Mouse (Mus musculus) neural tube, embryonic 10.5 days (tissue): ENCODE measurements around the gene Wdr4.
"Not testable (repeated sequence)": the region's sequence is repeated elsewhere in the genome, so short reads cannot be mapped to it uniquely, and the experiment has no call there.

Source experiments
- DNase-seq: peaks from one replicate; pipeline ENCODE4 v3.0.0-alpha.2; 2017; ENCODE audit warnings: low spot score; ENCODE audit errors: extremely low spot score

The Wdr4 gene

DNA sequence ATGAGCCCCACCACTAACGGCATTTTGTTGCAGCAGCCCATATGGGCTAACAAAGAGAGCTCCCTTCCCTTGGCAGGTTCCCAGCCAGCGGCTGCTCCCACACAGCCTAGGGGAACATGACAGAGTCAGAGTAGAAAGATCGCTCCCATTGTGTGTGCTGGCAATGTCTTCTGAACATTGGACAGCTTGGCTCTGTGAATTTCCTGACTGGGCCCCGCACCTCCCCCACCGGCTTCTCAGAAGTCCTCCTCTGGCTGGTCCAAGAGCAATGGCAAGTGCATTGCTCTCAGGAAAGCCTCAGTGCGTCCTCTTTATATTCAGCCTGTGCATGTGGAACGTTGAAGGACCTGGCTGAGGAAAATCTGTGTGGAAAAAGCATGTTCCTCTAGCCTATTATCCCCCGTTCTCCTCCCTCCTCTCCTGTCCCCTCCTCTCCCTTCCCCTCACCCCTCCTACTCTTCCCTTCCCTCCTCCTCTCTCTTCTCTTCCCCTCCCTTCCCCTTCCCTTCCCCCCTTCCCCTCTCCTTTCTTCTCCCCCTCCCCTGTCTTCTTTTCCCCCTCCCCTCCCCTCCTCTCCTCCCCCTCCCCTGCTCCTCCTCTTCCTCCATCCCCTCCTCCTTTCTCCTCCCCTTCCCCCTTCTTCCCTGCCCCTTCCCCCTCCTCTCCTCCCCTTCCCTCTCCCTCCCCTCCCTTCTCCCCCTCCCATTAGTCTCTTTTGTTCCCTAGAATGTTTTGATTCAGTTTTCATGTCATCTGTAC lies 16.3 kb upstream of the Wdr4 start:
- peak; percentile 45 for DNase-seq

GRCm38 (mm10) chr17:31535358-31535757 lies 15.6 kb upstream of the Wdr4 start:
- no peak for DNase-seq

- not testable (repeated sequence) for DNase-seq
These were observed 12.6 kb upstream of the Wdr4 start for GRCm38 (mm10) chr17:31532331-31532730.

- DNase-seq, result no peak
These were observed 11.8 kb upstream of the Wdr4 start for GRCm38 (mm10) chr17:31531441-31532158.

- DNase-seq, result no peak
These were observed 9.5 kb upstream of the Wdr4 start for GRCm38 (mm10) chr17:31529314-31529713.

GRCm38 (mm10) chr17:31525816-31526215 lies 6.0 kb upstream of the Wdr4 start:
- DNase-seq, result no peak

DNA sequence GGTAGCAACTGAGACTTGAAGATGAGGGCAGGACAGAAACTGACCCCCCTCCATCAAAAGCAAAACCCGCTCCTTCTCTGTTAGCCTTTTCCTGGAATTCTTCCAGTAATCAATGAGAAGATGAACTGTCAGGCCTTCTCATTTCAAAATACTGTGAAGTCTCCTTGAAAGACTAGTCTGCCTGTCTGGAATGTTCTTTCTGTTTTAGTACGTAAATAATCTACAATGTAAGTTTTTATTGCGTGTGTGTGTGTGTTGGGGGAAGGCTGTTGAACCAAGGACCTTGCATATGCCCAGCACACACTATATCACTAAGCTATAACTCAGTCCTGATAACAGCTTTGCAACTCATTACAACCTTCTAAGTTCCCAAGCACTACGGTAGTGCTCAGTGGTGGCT lies 5.3 kb upstream of the Wdr4 start:
- DNase-seq, result no peak

DNA sequence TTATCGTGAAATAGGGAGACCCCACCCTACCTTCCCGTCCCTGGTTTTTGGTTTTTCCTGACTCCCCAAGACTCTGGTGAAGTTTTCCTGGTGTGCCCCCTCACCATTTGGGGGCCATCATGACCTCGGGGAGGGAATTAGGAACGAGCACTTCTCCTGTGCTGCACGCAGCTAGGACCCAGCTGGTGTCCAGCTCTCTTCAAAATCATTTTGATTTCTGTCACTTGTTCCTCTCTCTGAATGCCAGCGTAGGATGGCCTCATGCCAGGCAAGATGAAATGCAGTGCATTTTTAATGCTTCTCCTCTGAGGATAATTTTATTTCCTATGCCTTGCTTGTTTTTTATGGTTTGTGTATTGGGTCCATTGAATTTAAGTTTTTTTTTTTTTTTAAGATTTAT lies 2.2 kb upstream of the Wdr4 start:
- DNase-seq, result no peak

GRCm38 (mm10) chr17:31520895-31521294 lies 1.1 kb upstream of the Wdr4 start:
- no peak for DNase-seq

DNA sequence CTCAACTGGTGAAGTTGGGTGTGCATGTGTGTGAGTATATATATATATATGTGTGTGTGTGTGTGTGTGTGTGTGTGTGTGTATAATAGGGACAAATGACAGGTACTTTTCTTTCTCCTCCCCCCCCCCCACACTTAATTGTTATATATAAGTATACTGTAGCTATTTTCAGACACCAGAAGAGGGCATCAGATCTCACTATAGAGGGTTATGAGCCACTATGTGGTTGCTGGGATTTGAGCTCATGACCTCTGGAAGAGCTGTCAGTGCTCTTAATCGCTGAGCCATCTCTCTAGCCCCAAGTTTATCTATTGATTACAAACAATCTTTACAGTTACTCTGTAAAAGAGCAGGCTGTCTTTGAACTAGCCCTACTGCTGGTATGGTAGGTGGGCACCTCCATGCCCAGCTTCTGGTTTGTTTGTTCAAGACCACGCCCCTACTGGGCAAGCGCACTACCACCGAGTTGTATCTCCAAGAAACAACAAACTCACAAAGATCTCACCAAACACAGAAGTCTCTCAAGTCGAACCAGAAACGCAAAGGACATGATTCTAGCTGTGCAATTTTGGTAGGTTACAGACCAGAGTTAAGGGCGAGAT lies 335 bp downstream of the Wdr4 start:
- no peak for DNase-seq

- DNase-seq, result no peak
These were observed 5.1 kb downstream of the Wdr4 start for GRCm38 (mm10) chr17:31514696-31515095.

GRCm38 (mm10) chr17:31512593-31512992 lies 7.2 kb downstream of the Wdr4 start:
- no peak for DNase-seq

DNA sequence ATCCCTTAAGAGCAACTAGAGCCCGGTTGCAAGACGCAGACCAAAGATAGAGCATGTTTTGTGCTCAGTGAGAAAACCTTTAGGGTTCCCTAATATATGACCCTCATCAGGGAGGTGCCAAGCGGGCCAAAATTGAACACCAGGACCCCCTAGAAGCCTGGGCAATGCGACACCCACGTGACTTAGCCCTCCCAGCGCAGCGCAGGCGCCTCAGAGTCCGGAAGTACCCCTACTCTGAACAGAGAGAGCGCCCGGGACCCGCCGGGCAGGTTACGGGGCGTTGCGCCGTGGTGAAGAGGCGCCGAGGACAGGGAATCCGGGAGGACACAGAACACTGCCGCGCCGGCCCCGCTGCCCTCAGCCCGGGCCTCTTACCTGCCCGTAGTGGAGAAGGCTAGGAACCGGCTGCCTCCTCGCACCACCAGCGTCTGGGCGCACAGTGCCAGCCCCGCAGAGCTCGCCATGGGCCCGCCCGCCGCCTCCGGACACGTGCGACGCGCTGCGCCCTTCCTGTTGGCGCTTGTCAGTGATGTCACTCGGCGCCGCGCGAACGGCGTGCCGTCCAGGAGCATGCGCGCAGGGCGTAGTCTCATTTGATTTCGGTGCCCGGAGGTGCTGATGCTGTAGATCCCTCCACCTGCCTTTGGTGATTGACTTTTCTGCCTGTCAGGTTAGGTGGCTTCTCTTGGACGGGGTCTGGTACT lies 7.8 kb downstream of the Wdr4 start:
- DNase-seq, result peak; percentile 90

- no peak for DNase-seq
These were observed 8.8 kb downstream of the Wdr4 start for GRCm38 (mm10) chr17:31510944-31511343.

GRCm38 (mm10) chr17:31506282-31506681 lies 13.5 kb downstream of the Wdr4 start:
- no peak for DNase-seq

DNA sequence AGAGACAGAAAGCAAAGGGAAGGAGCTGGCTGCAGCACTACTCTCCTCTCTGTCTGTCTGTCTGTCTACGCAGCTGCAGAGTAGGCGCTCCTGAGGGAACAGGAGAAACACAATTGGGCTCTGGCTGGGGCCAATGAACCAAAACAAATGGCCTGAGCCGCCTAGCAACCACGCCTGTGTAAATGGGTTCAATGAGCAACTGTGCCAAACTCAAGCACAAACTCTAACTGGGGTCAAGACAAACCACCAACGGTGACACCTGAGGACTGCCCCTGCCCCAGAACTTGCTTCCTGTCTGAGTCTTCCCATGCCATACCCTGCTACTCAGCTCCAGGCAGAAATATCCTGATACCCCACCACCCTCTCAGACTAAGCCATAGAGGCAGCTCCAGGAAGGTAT lies 14.8 kb downstream of the Wdr4 start:
- DNase-seq, result no peak

GRCm38 (mm10) chr17:31503936-31504335 lies 15.8 kb downstream of the Wdr4 start:
- no peak for DNase-seq

DNA sequence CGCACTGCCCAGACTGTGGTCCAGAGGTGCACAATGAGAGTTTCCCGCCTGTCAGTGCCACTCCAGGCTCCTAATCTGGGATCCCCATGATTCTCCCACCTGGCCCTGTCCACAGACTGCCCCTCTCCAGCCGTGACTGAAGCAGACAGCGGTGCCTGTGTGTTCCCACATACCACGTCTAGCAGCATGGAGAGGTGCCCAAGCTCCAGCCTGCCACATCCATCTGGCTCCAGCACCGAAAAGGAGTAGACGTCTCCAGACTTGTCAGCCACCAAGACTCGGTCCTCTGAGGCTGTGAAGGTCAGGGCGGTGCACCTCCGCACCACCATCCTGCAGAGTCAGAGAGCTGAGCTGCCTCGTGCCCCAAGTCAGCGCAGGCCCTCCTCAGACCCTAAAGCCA lies 16.4 kb downstream of the Wdr4 start:
- no peak for DNase-seq

DNA sequence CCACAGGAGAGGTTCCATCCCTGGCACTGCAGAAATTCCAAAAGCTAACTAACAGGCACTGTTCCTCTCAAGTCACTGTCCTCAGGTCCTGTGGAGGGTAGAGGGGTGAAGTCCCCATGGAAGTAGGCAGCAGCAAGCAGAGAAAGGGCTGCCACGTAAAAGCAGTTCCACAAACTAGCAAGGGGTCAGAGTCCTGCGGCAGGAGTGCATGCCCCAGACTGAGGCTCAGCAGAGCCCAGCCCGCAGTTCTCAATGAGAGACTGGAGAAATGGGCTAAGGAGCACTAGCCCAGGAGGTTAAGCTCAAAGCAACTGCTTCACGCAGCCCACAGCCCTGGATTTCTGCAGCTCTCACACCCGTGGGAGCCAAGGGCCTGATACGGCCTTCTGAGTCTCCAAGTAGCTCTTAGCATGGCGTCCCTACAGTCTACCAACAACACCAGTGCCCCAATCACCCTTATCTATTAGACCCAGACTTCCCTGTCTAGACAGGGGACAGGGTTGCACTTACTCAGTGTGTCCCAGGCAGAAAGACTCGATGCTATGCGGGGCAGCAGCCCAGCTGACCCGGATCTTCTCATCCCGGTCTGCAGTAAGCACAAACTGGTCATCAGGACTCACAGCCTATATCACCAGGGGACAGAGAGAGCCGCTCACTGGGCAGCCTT lies 17.4 kb downstream of the Wdr4 start:
- DNase-seq, result no peak

DNA sequence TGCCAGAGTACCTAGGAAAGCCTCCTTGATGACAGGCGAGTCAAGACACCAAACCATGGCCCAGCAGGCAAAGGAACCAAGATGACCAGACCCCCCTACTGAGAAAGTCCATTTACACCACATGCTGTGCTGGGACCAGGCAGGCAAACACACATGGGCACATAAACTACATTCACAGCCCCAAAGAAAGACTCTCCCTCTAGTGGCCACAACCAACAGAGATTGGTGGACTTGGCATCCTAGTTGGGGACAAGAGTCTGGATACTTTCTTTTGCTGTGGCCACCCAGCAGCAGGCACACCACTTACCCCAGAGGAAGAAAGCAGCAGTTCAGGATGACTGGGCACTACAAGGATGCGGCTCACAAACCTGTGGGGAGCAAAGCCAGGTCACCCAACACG lies 18.9 kb downstream of the Wdr4 start:
- no peak for DNase-seq

- DNase-seq, result no peak
These were observed 19.4 kb downstream of the Wdr4 start for GRCm38 (mm10) chr17:31500416-31500815.
